Mouse (Mus musculus): ENCODE data around the gene Nprl3. TPM values are rescaled to one million over a fixed set of nuclear protein-coding genes. Genes with fewer than 3 reads are reported as not detected.

Nprl3 gene
- polyA plus RNA-seq, 1 experiment from 2014 or later = 45.2 TPM

- H3K4me3 ChIP-seq (ENCODE audit: low read length) = no peak overlapping the region
- no peaks in the 10 kb centered on the region for H3K9me3 ChIP-seq (ENCODE audit: control insufficient read depth, low read length)
- no peaks in the 10 kb centered on the region for H3K27me3 ChIP-seq (ENCODE audit: control insufficient read depth, insufficient read depth, low read depth, low read length)
- no peak for ATAC-seq (ENCODE audit: low read depth)
- no peaks in the 10 kb centered on the region for H3K4me1 ChIP-seq (replicated peaks; ENCODE audit: control insufficient read depth, insufficient read depth, low read length)
- peaks cover 4% of the 10 kb centered on the region; the same call in 1 of the 2 replicates for H3K36me3 ChIP-seq (ENCODE audit: control insufficient read depth, insufficient read depth, low read length)
- no peak overlapping the region for H3K27ac ChIP-seq (ENCODE audit: low read length)
- 93% methylated on average over 1 of the region's 1 CpGs for WGBS
- no peak overlapping the region for H3K9ac ChIP-seq (ENCODE audit: low read length)
- no peak overlapping the region for H3K4me2 ChIP-seq (ENCODE audit: low read depth, low read length)
Measured at GRCm38 (mm10) chr11:32253121-32253520, 14.4 kb downstream of the Nprl3 start.

- Histone ChIP-seq H3K9me3 (ENCODE audit: control insufficient read depth, low read length) (no peaks in the 10 kb centered on the region), H3K9ac (ENCODE audit: low read length) (no peak overlapping the region)
Measured at GRCm38 (mm10) chr11:32250880-32251763, 16.4 kb downstream of the Nprl3 start.

GRCm38 (mm10) chr11:32248350-32248749 is 19.2 kb downstream of the Nprl3 start:
- no peak for ATAC-seq (ENCODE audit: low read depth)
- no peak overlapping the region for H3K4me3 ChIP-seq (ENCODE audit: low read length)
- H3K27ac ChIP-seq (ENCODE audit: low read length) = no peak overlapping the region
- peaks cover 5% of the 10 kb centered on the region; the same call in 1 of the 2 replicates for H3K36me3 ChIP-seq (ENCODE audit: control insufficient read depth, insufficient read depth, low read length)
- H3K9me3 ChIP-seq (ENCODE audit: control insufficient read depth, low read length) = no peaks in the 10 kb centered on the region
- H3K4me2 ChIP-seq (ENCODE audit: low read depth, low read length) = no peak overlapping the region
- H3K4me1 ChIP-seq (replicated peaks; ENCODE audit: control insufficient read depth, insufficient read depth, low read length) = no peaks in the 10 kb centered on the region
- H3K27me3 ChIP-seq (ENCODE audit: control insufficient read depth, insufficient read depth, low read depth, low read length) = no peaks in the 10 kb centered on the region
- H3K9ac ChIP-seq (ENCODE audit: low read length) = no peak overlapping the region
- WGBS = 70% methylated on average over 3 of the region's 3 CpGs

More at GRCm38 (mm10) chr11:32250880-32251763, 16.4 kb downstream of the Nprl3 start:
- H3K4me1 ChIP-seq (replicated peaks; ENCODE audit: control insufficient read depth, insufficient read depth, low read length) = no peaks in the 10 kb centered on the region
- ATAC-seq (ENCODE audit: low read depth) = no peak
- no peaks in the 10 kb centered on the region for H3K27me3 ChIP-seq (ENCODE audit: control insufficient read depth, insufficient read depth, low read depth, low read length)
- H3K27ac ChIP-seq (ENCODE audit: low read length) = no peak overlapping the region
- no peak overlapping the region for H3K4me3 ChIP-seq (ENCODE audit: low read length)
- peaks cover 4% of the 10 kb centered on the region; the same call in 1 of the 2 replicates for H3K36me3 ChIP-seq (ENCODE audit: control insufficient read depth, insufficient read depth, low read length)
- 82% methylated on average over 8 of the region's 8 CpGs for WGBS
- H3K4me2 ChIP-seq (ENCODE audit: low read depth, low read length) = no peak overlapping the region

- H3K36me3 ChIP-seq (ENCODE audit: control insufficient read depth, insufficient read depth, low read length) = peaks cover 5% of the 10 kb centered on the region; the same call in 1 of the 2 replicates
- no peak overlapping the region for H3K4me2 ChIP-seq (ENCODE audit: low read depth, low read length)
- ATAC-seq (ENCODE audit: low read depth) = no peak
- no peak overlapping the region for H3K27ac ChIP-seq (ENCODE audit: low read length)
- H3K4me3 ChIP-seq (ENCODE audit: low read length) = no peak overlapping the region
- no peaks in the 10 kb centered on the region for H3K27me3 ChIP-seq (ENCODE audit: control insufficient read depth, insufficient read depth, low read depth, low read length)
- H3K9me3 ChIP-seq (ENCODE audit: control insufficient read depth, low read length) = no peaks in the 10 kb centered on the region
- H3K4me1 ChIP-seq (replicated peaks; ENCODE audit: control insufficient read depth, insufficient read depth, low read length) = no peaks in the 10 kb centered on the region
- no peak overlapping the region for H3K9ac ChIP-seq (ENCODE audit: low read length)
Measured at GRCm38 (mm10) chr11:32247068-32247467, 20.4 kb downstream of the Nprl3 start.

GRCm38 (mm10) chr11:32245614-32246013 is 21.9 kb downstream of the Nprl3 start:
- Histone ChIP-seq H3K27ac (ENCODE audit: low read length) (no peak overlapping the region), H3K4me1 (replicated peaks; ENCODE audit: control insufficient read depth, insufficient read depth, low read length) (no peaks in the 10 kb centered on the region), H3K4me2 (ENCODE audit: low read depth, low read length) (no peak overlapping the region), H3K4me3 (ENCODE audit: low read length) (no peak overlapping the region), H3K9me3 (ENCODE audit: control insufficient read depth, low read length) (no peaks in the 10 kb centered on the region), H3K27me3 (ENCODE audit: control insufficient read depth, insufficient read depth, low read depth, low read length) (no peaks in the 10 kb centered on the region), H3K36me3 (ENCODE audit: control insufficient read depth, insufficient read depth, low read length) (peaks cover 7% of the 10 kb centered on the region; the same call in 1 of the 2 replicates), H3K9ac (ENCODE audit: low read length) (no peak overlapping the region)
- no peak for ATAC-seq (ENCODE audit: low read depth)
- WGBS = 88% methylated on average over 6 of the region's 6 CpGs

GRCm38 (mm10) chr11:32244617-32245016 is 22.9 kb downstream of the Nprl3 start:
- no peak overlapping the region for H3K4me2 ChIP-seq (ENCODE audit: low read depth, low read length)
- H3K36me3 ChIP-seq (ENCODE audit: control insufficient read depth, insufficient read depth, low read length) = peaks cover 7% of the 10 kb centered on the region; the same call in 1 of the 2 replicates
- H3K27ac ChIP-seq (ENCODE audit: low read length) = no peak overlapping the region

GRCm38 (mm10) chr11:32244064-32244463 is 23.4 kb downstream of the Nprl3 start:
- Histone ChIP-seq H3K9ac (ENCODE audit: low read length) (no peak overlapping the region), H3K36me3 (ENCODE audit: control insufficient read depth, insufficient read depth, low read length) (peaks cover 11% of the 10 kb centered on the region), H3K4me2 (ENCODE audit: low read depth, low read length) (no peak overlapping the region), H3K4me3 (ENCODE audit: low read length) (no peak overlapping the region), H3K27ac (ENCODE audit: low read length) (no peak overlapping the region), H3K27me3 (ENCODE audit: control insufficient read depth, insufficient read depth, low read depth, low read length) (no peaks in the 10 kb centered on the region), H3K4me1 (replicated peaks; ENCODE audit: control insufficient read depth, insufficient read depth, low read length) (no peaks in the 10 kb centered on the region), H3K9me3 (ENCODE audit: control insufficient read depth, low read length) (no peaks in the 10 kb centered on the region)
- 61% methylated on average over 3 of the region's 3 CpGs for WGBS
- ATAC-seq (ENCODE audit: low read depth) = no peak

More at GRCm38 (mm10) chr11:32244617-32245016, 22.9 kb downstream of the Nprl3 start:
- no peak for ATAC-seq (ENCODE audit: low read depth)
- Histone ChIP-seq H3K27me3 (ENCODE audit: control insufficient read depth, insufficient read depth, low read depth, low read length) (no peaks in the 10 kb centered on the region), H3K9ac (ENCODE audit: low read length) (no peak overlapping the region), H3K9me3 (ENCODE audit: control insufficient read depth, low read length) (no peaks in the 10 kb centered on the region), H3K4me3 (ENCODE audit: low read length) (no peak overlapping the region), H3K4me1 (replicated peaks; ENCODE audit: control insufficient read depth, insufficient read depth, low read length) (no peaks in the 10 kb centered on the region)
- WGBS = 90% methylated on average over 1 of the region's 1 CpGs

GRCm38 (mm10) chr11:32243205-32243955 is 24.1 kb downstream of the Nprl3 start:
- no peaks in the 10 kb centered on the region for H3K27me3 ChIP-seq (ENCODE audit: control insufficient read depth, insufficient read depth, low read depth, low read length)
- H3K27ac ChIP-seq (ENCODE audit: low read length) = peak overlapping the region; percentile 33; the same call in 1 of the 2 replicates
- no peak overlapping the region for H3K9ac ChIP-seq (ENCODE audit: low read length)
- ATAC-seq (ENCODE audit: low read depth) = peak; percentile 69; the same call in 1 of the 2 replicates
- H3K4me2 ChIP-seq (ENCODE audit: low read depth, low read length) = no peak overlapping the region
- H3K36me3 ChIP-seq (ENCODE audit: control insufficient read depth, insufficient read depth, low read length) = peaks cover 11% of the 10 kb centered on the region
- no peaks in the 10 kb centered on the region for H3K4me1 ChIP-seq (replicated peaks; ENCODE audit: control insufficient read depth, insufficient read depth, low read length)
- 63% methylated on average over 7 of the region's 7 CpGs for WGBS
- H3K9me3 ChIP-seq (ENCODE audit: control insufficient read depth, low read length) = no peaks in the 10 kb centered on the region
- H3K4me3 ChIP-seq (ENCODE audit: low read length) = no peak overlapping the region

GRCm38 (mm10) chr11:32242209-32242608 is 25.3 kb downstream of the Nprl3 start:
- peaks cover 11% of the 10 kb centered on the region for H3K36me3 ChIP-seq (ENCODE audit: control insufficient read depth, insufficient read depth, low read length)
- WGBS = 86% methylated on average over 3 of the region's 3 CpGs

More at GRCm38 (mm10) chr11:32242209-32242608, 25.3 kb downstream of the Nprl3 start:
- no peak for ATAC-seq (ENCODE audit: low read depth)
- Histone ChIP-seq H3K27me3 (ENCODE audit: control insufficient read depth, insufficient read depth, low read depth, low read length) (no peaks in the 10 kb centered on the region), H3K9me3 (ENCODE audit: control insufficient read depth, low read length) (no peaks in the 10 kb centered on the region), H3K9ac (ENCODE audit: low read length) (no peak overlapping the region), H3K4me2 (ENCODE audit: low read depth, low read length) (no peak overlapping the region), H3K4me1 (replicated peaks; ENCODE audit: control insufficient read depth, insufficient read depth, low read length) (no peaks in the 10 kb centered on the region), H3K27ac (ENCODE audit: low read length) (no peak overlapping the region), H3K4me3 (ENCODE audit: low read length) (no peak overlapping the region)

All from lung, embryonic 16.5 days (tissue).